Mouse (Mus musculus) E14TG2a.4 (cell line): ENCODE measurements around the gene Lgals7.

Experiments
- H3K27me3 ChIP-seq: 2 replicates; pipeline ENCODE4 v1.6.1; 2014; ENCODE audit warnings: low read length, control low read depth; ENCODE audit not compliant: insufficient read depth
- H3K36me3 ChIP-seq: 2 replicates; pipeline ENCODE4 v1.6.1; 2014; ENCODE audit warnings: low read length, control low read depth; ENCODE audit not compliant: insufficient read depth
- H3K4me1 ChIP-seq: replicated peaks from 2 replicates; pipeline ENCODE4 v1.6.1; 2014; ENCODE audit warnings: low read depth, low read length, control low read depth
- H3K4me3 ChIP-seq: replicated peaks from 2 replicates; pipeline ENCODE4 v1.5.1; 2014; ENCODE audit warnings: mild to moderate bottlenecking, low read length
- H3K9me3 ChIP-seq: 2 replicates; pipeline ENCODE4 v1.6.1; 2014; ENCODE audit warnings: low read length, control low read depth
- CTCF ChIP-seq: conservative IDR thresholded peaks from 2 replicates; pipeline ENCODE4 v1.5.1; 2014; ENCODE audit warnings: low read length
- NANOG ChIP-seq: IDR thresholded peaks from 2 replicates; pipeline ENCODE4 v1.6.1; 2014; ENCODE audit warnings: borderline replicate concordance, low read length, mixed read lengths
- POU5F1 ChIP-seq: IDR thresholded peaks from 2 replicates; pipeline ENCODE4 v1.6.1; 2014; ENCODE audit warnings: low read length, borderline replicate concordance

Gene Lgals7

DNA sequence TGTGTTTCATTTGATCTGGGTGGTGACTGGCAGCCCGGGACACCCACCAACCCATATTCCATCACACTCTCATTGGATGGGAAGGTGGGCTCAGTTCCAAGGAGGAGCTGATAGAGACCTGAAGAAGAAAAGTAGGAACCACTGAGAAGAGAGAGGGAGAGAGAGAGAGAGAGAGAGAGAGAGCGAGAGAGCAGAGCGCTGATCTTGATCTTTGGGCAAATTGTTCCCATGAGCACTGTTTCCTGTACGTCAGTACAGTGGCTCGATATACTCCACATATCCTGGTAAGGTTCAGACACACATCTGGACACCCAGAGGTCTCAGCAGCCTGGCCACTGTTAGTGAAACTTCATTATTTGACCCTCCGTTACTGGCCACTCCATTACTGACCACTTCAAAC, at the start of gene Lgals7:
Gene Lgals7 (plus strand): TSS at position 314 of the 400 bp plus-strand sequence.
- peaks cover 19% of the 10 kb centered on the region for H3K27me3 ChIP-seq
- peaks cover 49% of the 10 kb centered on the region for H3K4me1 ChIP-seq
- no peaks in the 10 kb centered on the region for H3K36me3 ChIP-seq
- H3K9me3 ChIP-seq, result no peaks in the 10 kb centered on the region
- H3K4me3 ChIP-seq, result no peak within 1 kb of the TSS
- TF ChIP-seq POU5F1 (no peak), NANOG (no peak), CTCF (no peak)

DNA sequence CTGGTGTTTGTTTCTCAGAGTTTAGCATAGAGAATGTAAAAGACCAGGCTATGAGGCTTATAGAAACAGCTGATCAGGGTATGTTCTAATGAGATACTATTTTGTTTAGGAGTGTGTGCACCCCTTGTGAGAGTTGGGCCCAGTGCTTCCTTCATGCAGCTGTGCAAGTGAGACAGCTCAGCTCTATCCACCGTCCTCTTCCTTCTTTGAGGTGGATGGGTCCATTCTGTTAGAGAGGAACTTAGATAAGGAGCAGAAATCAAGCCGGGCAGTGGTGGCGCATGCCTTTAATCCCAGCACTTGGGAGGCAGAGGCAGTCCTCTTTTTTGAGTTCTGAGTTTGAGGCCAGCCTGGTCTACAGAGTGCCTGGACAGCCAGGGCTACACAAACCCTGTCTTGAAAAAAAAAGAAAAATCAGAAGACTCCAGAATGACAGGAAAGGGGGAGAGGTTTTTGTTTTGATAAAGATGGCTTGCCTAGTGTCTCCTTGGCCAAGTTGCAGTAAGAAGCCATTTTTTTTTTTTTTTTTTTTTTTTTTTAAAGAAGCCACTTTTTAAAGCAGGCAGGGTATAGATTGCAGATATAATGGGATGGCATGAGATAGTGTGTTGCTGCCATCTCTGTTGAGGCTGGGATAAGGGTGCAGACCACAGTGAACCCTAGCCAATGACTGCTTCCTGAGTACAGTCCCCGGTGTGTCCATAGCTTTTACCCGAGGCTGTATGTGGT, 49.2 kb upstream of the Lgals7 start:
- peaks cover 80% of the 10 kb centered on the region for H3K36me3 ChIP-seq
- peak overlapping the region; percentile 89 for H3K4me3 ChIP-seq
- H3K27me3 ChIP-seq, result no peaks in the 10 kb centered on the region
- peaks cover 74% of the 10 kb centered on the region for H3K4me1 ChIP-seq
- H3K9me3 ChIP-seq, result no peaks in the 10 kb centered on the region
- TF ChIP-seq NANOG (no peak), POU5F1 (no peak), CTCF (no peak)

DNA sequence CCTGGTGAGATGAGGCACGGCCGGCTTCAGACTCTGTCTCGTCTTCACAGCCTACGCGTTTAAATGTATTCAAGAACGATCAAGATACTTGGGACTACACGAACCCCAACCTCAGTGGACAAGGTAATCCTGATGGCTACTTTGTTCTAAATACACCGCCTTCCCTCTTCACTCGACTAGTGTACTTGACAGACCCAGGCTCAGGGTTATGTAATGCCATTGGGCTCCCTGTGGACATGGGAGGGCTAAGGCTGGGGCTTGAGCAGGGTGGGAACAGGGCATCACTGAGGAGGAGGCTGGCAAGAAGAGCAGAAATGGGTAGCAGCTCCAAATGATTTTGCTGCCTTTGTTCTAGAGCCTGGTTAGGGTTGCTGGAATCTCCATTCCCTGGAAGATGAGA, 48.4 kb upstream of the Lgals7 start:
- no peak for TF ChIP-seq NANOG
- no peak for TF ChIP-seq CTCF
- TF ChIP-seq POU5F1, result no peak
- peaks cover 87% of the 10 kb centered on the region for H3K36me3 ChIP-seq
- no peaks in the 10 kb centered on the region for H3K27me3 ChIP-seq
- H3K4me3 ChIP-seq, result peak overlapping the region; percentile 58
- H3K9me3 ChIP-seq, result no peaks in the 10 kb centered on the region
- H3K4me1 ChIP-seq, result peaks cover 81% of the 10 kb centered on the region

DNA sequence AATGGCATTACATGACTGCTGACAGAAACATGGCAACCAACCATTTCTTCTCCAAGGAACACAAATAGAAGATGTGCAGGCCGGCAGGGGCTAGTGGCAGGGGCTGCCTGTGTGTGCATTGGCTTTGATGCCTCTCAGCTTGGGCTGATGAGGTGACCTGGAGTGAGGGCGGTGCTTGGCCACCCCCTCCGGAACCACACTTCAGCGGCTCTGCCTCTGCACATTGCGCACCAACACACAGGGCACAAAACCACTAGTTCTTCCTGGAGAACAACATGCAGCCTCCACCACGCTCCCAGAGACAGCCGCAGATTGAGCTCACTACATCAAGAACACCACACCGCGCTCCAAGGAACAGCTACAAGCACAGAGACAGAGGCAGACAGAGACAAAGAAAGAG, 47.5 kb upstream of the Lgals7 start:
- peaks cover 97% of the 10 kb centered on the region for H3K36me3 ChIP-seq
- no peak for TF ChIP-seq CTCF
- no peak for TF ChIP-seq POU5F1
- no peak for TF ChIP-seq NANOG
- no peaks in the 10 kb centered on the region for H3K27me3 ChIP-seq
- peak overlapping the region; percentile 58 for H3K4me3 ChIP-seq
- no peaks in the 10 kb centered on the region for H3K9me3 ChIP-seq
- H3K4me1 ChIP-seq, result peaks cover 91% of the 10 kb centered on the region

DNA sequence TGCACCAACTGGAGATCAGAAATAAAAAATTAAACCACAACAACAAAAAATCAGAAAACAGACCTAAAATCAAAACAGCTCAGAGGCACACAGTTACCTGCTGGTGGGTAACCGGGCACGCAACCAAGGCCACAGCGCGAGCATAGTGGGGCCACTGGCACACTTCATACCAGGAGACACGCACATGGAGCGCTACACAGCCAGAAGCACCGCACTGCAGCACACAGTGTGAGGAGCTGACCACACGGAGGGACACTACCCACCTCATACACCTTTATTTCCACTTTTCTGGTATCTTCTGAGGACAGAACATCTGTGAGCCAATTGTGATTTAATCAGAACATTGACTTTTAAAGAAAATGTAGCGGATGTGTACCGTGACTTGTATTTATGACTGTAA, 46.7 kb upstream of the Lgals7 start:
- H3K36me3 ChIP-seq, result peaks cover 100% of the 10 kb centered on the region
- peak overlapping the region; percentile 58 for H3K4me3 ChIP-seq
- TF ChIP-seq NANOG (no peak), CTCF (no peak), POU5F1 (no peak)
- no peaks in the 10 kb centered on the region for H3K9me3 ChIP-seq
- H3K4me1 ChIP-seq, result peaks cover 98% of the 10 kb centered on the region
- no peaks in the 10 kb centered on the region for H3K27me3 ChIP-seq

DNA sequence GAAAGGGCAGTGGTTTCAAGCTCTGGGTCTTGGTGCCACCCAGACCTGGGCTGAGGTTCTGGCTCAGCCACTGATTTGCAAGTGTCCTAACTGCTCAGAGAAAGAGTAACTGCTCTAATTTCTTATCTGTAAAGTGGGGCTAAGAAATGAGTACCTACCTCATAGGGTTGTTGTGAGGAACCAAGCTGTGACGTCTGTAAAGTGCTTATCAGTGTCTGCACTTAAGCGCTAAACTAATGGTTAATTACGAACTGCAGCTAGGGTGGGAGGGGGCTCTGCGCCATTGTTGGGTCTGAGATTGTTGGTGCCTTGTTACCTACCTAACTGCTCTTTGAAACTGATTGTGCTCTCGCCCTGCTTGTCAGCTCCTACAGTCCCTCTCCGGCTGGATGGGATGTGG, 46.1 kb upstream of the Lgals7 start:
- Histone ChIP-seq H3K9me3 (no peaks in the 10 kb centered on the region), H3K4me3 (peak overlapping the region; percentile 58), H3K4me1 (peaks cover 98% of the 10 kb centered on the region), H3K27me3 (no peaks in the 10 kb centered on the region), H3K36me3 (peaks cover 100% of the 10 kb centered on the region)
- no peak for TF ChIP-seq NANOG
- no peak for TF ChIP-seq POU5F1
- TF ChIP-seq CTCF, result no peak

DNA sequence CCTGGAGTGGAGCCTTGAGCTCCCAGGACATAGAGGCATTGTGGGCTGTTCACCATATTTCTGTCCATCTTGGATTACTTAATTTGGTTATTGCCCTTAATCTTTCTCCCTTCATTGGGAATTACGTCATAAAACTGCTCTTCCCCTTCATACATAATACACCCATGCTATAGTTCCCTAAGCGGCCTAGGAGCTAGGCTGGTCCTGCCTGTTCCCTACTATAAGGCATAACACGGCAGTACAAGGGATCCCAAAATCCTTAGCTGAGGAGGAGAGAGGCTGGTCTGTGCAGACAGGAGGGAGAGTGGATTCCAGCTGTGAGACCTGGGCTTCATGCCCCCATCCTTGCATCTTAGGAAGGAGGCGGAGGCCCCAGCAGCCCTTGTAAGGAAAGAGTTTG, 45.7 kb upstream of the Lgals7 start:
- peaks cover 97% of the 10 kb centered on the region for H3K4me1 ChIP-seq
- peak overlapping the region; percentile 58 for H3K4me3 ChIP-seq
- no peaks in the 10 kb centered on the region for H3K9me3 ChIP-seq
- TF ChIP-seq POU5F1, result no peak
- TF ChIP-seq CTCF, result no peak
- no peak for TF ChIP-seq NANOG
- H3K36me3 ChIP-seq, result peaks cover 100% of the 10 kb centered on the region
- no peaks in the 10 kb centered on the region for H3K27me3 ChIP-seq

DNA sequence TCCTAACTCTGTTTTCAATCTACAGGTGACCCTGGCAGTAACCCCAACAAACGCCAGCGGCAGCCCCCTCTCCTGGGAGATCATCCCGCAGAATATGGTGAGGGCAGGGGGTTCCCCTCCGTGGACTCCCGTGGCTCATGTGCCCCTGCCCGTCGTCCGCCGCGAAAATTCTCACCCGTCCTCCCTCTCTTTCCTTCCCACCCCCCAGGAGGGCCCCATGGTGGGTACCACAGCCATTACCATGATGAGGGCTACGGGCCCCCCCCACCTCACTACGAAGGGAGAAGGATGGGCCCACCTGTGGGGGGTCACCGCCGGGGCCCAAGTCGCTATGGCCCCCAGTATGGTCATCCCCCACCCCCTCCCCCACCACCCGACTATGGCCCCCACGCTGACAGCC, 45.2 kb upstream of the Lgals7 start:
- H3K4me1 ChIP-seq, result peaks cover 97% of the 10 kb centered on the region
- H3K36me3 ChIP-seq, result peaks cover 99% of the 10 kb centered on the region
- H3K4me3 ChIP-seq, result peak overlapping the region; percentile 58
- TF ChIP-seq CTCF (no peak), POU5F1 (no peak), NANOG (no peak)
- H3K9me3 ChIP-seq, result no peaks in the 10 kb centered on the region
- no peaks in the 10 kb centered on the region for H3K27me3 ChIP-seq

DNA sequence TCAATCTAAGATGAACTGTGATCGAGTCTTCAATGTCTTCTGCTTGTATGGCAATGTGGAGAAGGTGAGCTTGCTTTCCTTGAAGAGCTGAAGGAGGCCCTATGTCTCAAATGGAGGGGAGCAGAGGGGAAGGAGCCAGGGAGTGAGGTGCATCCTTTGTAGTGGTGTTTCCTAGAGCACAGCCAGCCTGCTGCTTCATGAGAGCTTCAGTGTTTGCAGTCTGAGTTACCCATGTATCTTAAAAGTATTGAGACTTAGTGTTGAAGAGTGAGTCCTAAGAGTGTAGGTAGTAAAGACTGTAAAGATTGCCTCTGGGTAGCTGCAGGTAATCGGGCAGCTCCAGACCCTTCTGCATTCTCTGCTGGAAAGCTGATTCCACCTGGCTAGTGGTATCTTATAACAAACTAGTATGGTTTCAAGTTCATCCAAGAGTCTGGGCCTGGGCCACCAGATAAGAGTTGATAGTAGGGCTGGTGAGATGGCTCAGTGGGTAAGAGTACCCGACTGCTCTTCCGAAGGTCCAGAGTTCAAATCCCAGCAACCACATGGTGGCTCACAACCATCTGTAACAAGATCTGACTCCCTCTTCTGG, 44.7 kb upstream of the Lgals7 start:
- Histone ChIP-seq H3K4me1 (peaks cover 97% of the 10 kb centered on the region), H3K27me3 (no peaks in the 10 kb centered on the region), H3K36me3 (peaks cover 94% of the 10 kb centered on the region), H3K9me3 (no peaks in the 10 kb centered on the region), H3K4me3 (no peak overlapping the region)
- TF ChIP-seq POU5F1, result no peak
- TF ChIP-seq NANOG, result no peak
- no peak for TF ChIP-seq CTCF
